Mouse (Mus musculus) neutrophil, adult 5-6 weeks (primary cell): ENCODE data around the gene Gm5936. TPM values are rescaled to one million over a fixed set of nuclear protein-coding genes. Genes with fewer than 3 reads are reported as not detected.
"Not testable (repeated sequence)": the region's sequence is repeated elsewhere in the genome, so short reads cannot be mapped to it uniquely, and the experiment has no call there.

Experiments used
- ATAC-seq: fragments of 151-379, 151-347 bp; 2 replicates; pipeline ENCODE4 v1.8.0; 2017; ENCODE audit warnings: mild to moderate bottlenecking, moderate TSS enrichment; ENCODE audit not compliant: insufficient number of reproducible peaks, poor library complexity, low FRiP score, severe bottlenecking; ENCODE audit errors: extremely low read depth
- total RNA-seq: library from RNA; stranded (forward); fragments of 200-1000 nt; gene quantifications from 2 replicates; pipeline ENCODE4 v1.2.3, GENCODE M21; 2017

Gene Gm5936
- not detected in 2 replicates for total RNA-seq

- ATAC-seq, result not testable (repeated sequence)
Measured at GRCm38 (mm10) chrX:74836842-74837522, at the start of gene Gm5936. Gene Gm5936 (plus strand): TSS chrX:74837196.

GRCm38 (mm10) chrX:74856104-74856503 lies 19.1 kb downstream of the Gm5936 start:
- not testable (repeated sequence) for ATAC-seq

- ATAC-seq, result not testable (repeated sequence)
Measured at GRCm38 (mm10) chrX:74880123-74880522, 43.1 kb downstream of the Gm5936 start.

Other genes with a start within 250 kb of the Gm5936 start
- gene Olfr1325, start 244.5 kb upstream of the Gm5936 start, total RNA-seq, result not detected in 2 replicates
- gene Gm5640, start 191.6 kb upstream of the Gm5936 start, total RNA-seq, result not detected in 2 replicates
- not detected in 2 replicates for gene Gm6890, start 96.3 kb upstream of the Gm5936 start, total RNA-seq
- 14.0 and 14.4 TPM in 2 replicates for gene Gab3, start 248.3 kb downstream of the Gm5936 start, total RNA-seq